In the genomic region with DNA sequence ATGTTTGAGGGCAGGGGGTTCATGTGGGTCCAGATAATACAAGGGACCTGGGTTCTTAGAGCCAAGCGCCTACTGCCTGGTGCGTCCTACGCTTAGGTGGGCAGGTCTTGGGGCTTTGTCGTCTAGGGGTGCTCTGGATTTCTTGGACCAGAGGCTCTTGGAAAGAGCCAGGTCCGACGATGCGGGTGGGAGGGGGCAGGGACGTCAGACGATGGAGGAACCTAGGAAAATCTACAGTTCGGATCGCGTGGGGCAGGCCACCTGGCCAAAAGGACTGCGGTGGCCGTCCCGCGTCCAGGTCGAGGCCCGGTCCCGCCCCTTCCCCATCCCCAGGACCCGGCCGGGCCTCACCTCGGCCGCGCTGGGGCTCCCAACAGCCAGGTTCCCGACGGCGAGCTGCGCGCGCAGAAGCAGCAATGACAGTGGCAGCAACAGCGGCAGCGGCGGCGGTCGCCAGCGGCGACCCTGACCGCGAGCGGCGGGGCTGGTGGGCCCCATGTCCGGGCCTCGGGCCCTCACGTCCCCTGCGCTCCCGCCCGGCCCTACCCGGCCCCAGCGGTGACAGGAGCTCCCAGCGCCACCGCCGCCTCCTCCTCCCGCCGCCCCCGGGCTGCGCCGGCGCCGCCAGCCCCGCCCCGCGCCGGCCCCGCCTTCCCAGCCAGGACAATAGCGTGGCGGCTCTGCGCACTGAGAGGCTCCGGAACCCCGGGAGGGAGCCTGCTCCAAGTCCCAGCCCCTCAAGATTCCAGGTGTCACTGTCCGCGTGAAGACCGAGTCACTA, we compare ENCODE assay signal across 7 mouse cellular contexts. TPM values are rescaled to one million over a fixed set of nuclear protein-coding genes. Genes with fewer than 3 reads are reported as not detected.
A peak's percentile ranks its signal among the peaks of the same experiment; 100 is the strongest.
DNase-seq lines count a peak whose midpoint lies in the region; ATAC-seq and TF ChIP-seq lines count a peak whose summit lies in the region.

Gene Aplp1, minus strand, starts transcription at position 565 of the 781 bp plus-strand sequence.

- H3K27ac ChIP-seq in forebrain, embryonic 15.5 days (replicated peaks) = peak within 1 kb of the TSS; percentile 97
- peak within 1 kb of the TSS; percentile 97 for H3K27ac ChIP-seq in hindbrain, postnatal 0 days
- peak within 1 kb of the TSS; percentile 99 for H3K27ac ChIP-seq in left cerebral cortex, adult 2 months

- intact Hi-C loops in left cerebral cortex, adult 2 months (cut with DNase I) = loop anchor here (2.0 to 5.0 kb wide), 2 partner anchors 88 to 102 kb away; no protein-coding TSS in a partner anchor

- peak within 1 kb of the TSS; percentile 87 for H3K4me3 ChIP-seq in forebrain, embryonic 15.5 days
- H3K4me3 ChIP-seq in hindbrain, postnatal 0 days (ENCODE audit: low read length) = peak within 1 kb of the TSS; percentile 78
- peak within 1 kb of the TSS; percentile 87 for H3K4me3 ChIP-seq in left cerebral cortex, adult 2 months

- no peaks in the 10 kb centered on the region for H3K9me3 ChIP-seq in forebrain, embryonic 15.5 days
- no peaks in the 10 kb centered on the region for H3K9me3 ChIP-seq in hindbrain, postnatal 0 days (ENCODE audit: low read length)

- H3K4me2 ChIP-seq in forebrain, embryonic 15.5 days (replicated peaks) = peak within 1 kb of the TSS; percentile 63
- H3K4me2 ChIP-seq in hindbrain, postnatal 0 days (ENCODE audit: low read depth, low read length) = peak within 1 kb of the TSS; percentile 78

- no peak for TF ChIP-seq CTCF in hindbrain, postnatal 0 days (IDR thresholded peaks at IDR 0.05; ENCODE audit: low read depth)
- TF ChIP-seq CTCF in left cerebral cortex, adult 2 months (IDR thresholded peaks at IDR 0.05) = no peak; the same call in none of the 2 replicates

- peak; percentile 84 for ATAC-seq in forebrain, embryonic 15.5 days (replicated peaks)
- peak; percentile 74 for ATAC-seq in hindbrain, postnatal 0 days

- H3K4me1 ChIP-seq in forebrain, embryonic 15.5 days = peaks cover 32% of the 10 kb centered on the region
- H3K4me1 ChIP-seq in hindbrain, postnatal 0 days (ENCODE audit: insufficient read depth, low read length) = no peaks in the 10 kb centered on the region

- H3K9ac ChIP-seq in forebrain, embryonic 15.5 days (replicated peaks) = peak within 1 kb of the TSS; percentile 92
- H3K9ac ChIP-seq in hindbrain, postnatal 0 days (replicated peaks; ENCODE audit: low read length) = peak within 1 kb of the TSS; percentile 95

- H3K27me3 ChIP-seq in forebrain, embryonic 15.5 days = no peaks in the 10 kb centered on the region
- no peaks in the 10 kb centered on the region for H3K27me3 ChIP-seq in hindbrain, postnatal 0 days (ENCODE audit: insufficient read depth, low read length)

- peak; percentile 76 for DNase-seq in ZHBTc4 (ENCODE audit: low read depth, low spot score)
- DNase-seq in cerebellum, adult 11 months = peak; percentile 77
- DNase-seq in hindbrain, postnatal 0 days (ENCODE audit: low spot score) = peak; percentile 87
- peak; percentile 89 for DNase-seq in left cerebral cortex, adult 2 months (ENCODE audit: extremely low spot score in 1 of 2, low spot score in 2 of 2)
- peak; percentile 25 for DNase-seq in lung, postnatal 25 days (ENCODE audit: low spot score)
- peak; percentile 89 for DNase-seq in right cerebral cortex, postnatal 25 days

- WGBS in forebrain, embryonic 15.5 days = under 1% methylated on average over 54 of the region's 72 CpGs
- under 1% methylated on average over 68 of the region's 72 CpGs for whole genome bisulfite sequencing in hindbrain, postnatal 0 days

- peaks cover 20% of the 10 kb centered on the region for H3K36me3 ChIP-seq in forebrain, embryonic 15.5 days
- peaks cover 25% of the 10 kb centered on the region; the same call in 1 of the 2 replicates for H3K36me3 ChIP-seq in hindbrain, postnatal 0 days (ENCODE audit: insufficient read depth, low read length)

RNA-seq across cellular contexts. Expression of gene Aplp1, which starts in this region (rescaled TPM):
- polyA plus RNA-seq in forebrain, embryonic 15.5 days (2015; fragmentation: Nextera tagmentation; extraction: Ambion mirVana) = 544 and 608 TPM in 2 replicates
- total RNA-seq in hindbrain, postnatal 0 days (2014; rRNA removed) = 840 and 852 TPM in 2 replicates
- polyA plus RNA-seq in hindbrain, postnatal 0 days (2015; fragmentation: Nextera tagmentation; extraction: Ambion mirVana) = 617 and 682 TPM in 2 replicates
- 1,000 to 10,000 TPM; 1,205 to 1,260 TPM for total RNA-seq in left cerebral cortex, adult 2 months (2021)

Comparison
In these comparisons a context has a peak if more than half of its experiments do, and no peak if none do; other contexts are left out.
1. Peak in every context shown above with its lines: DNase-seq, ATAC-seq, H3K4me3 ChIP-seq and H3K27ac ChIP-seq.
2. DNase-seq: peak in every context shown above with its lines; median percentile 89 in left cerebral cortex, adult 2 months; 89 in right cerebral cortex, postnatal 25 days; 87 in hindbrain, postnatal 0 days; 77 in cerebellum, adult 11 months; 76 in ZHBTc4; 25 in lung, postnatal 25 days.